Mouse (Mus musculus): ENCODE measurements around the gene Morn3.
A peak's percentile ranks its signal among the peaks of the same experiment; 100 is the strongest.

The Morn3 gene

GRCm38 (mm10) chr5:122989551-122990330 lies 57.1 kb downstream of the Morn3 start, which contains the start of gene Kdm2b:
Gene Kdm2b (minus strand): TSS chr5:122989823.
- DNase-seq: peak; percentile 13

- DNase-seq: peak; percentile 80
Observed at GRCm38 (mm10) chr5:122989001-122989525, 57.8 kb downstream of the Morn3 start.

- DNase-seq: peak; percentile 64
Observed at GRCm38 (mm10) chr5:122988021-122988751, 58.6 kb downstream of the Morn3 start.

GRCm38 (mm10) chr5:122987211-122988020 lies 59.4 kb downstream of the Morn3 start:
- peak; percentile 58 for DNase-seq

- no peak for DNase-seq
Observed at GRCm38 (mm10) chr5:122986091-122986493, 60.7 kb downstream of the Morn3 start.
